Mouse (Mus musculus) C2C12 (cell line): ENCODE measurements at regions not wholly inside any gene's neighbourhood (a gene's known extent, or its start where the extent isn't known, plus 50 kb on each side); places are given as distances from the start of the nearest gene placed in this dataset.

Experiments
- CEBPB ChIP-seq: IDR thresholded peaks from one replicate; pipeline ENCODE4 v1.6.1; 2011; ENCODE audit warnings: low read depth, mild to moderate bottlenecking, control low read depth, moderate library complexity
- CTCF ChIP-seq: IDR thresholded peaks from one replicate; pipeline ENCODE4 v1.5.1; 2011; ENCODE audit not compliant: control insufficient read depth, insufficient read depth, insufficient read length

GRCm38 (mm10) chr9:61805971-61806370 lies 108.4 kb downstream of the Rplp1 start:
- TF ChIP-seq CTCF: no peak
- no peak for TF ChIP-seq CEBPB
